Mouse (Mus musculus): ENCODE measurements around the gene Fitm2.

Gene Fitm2

DNA sequence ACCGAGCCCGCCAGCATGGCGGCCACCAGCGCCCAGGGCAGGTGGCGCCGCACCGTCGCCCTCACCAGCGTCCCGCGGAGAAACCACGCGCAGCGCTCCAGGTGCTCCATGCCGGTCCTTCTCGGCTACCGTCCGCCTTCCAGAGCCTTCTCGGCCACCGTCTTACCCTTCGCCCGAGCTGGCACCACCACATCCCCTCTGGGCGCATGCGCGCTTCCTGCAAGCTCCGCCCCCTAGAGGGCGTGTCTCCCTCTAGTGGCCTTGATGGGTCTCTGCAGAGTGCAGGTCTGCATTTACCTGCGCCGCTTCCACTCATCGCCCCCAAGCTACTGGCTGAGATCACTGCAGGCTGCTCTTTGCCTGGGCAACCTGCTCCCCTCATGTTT is at the start of gene Fitm2:
Fitm2 (minus strand) TSS at position 164 of the 386 bp plus-strand sequence.
- in situ Hi-C loops (cut with MboI) = loop anchor here (5.0 kb wide), 1 partner anchor 50 kb away; the partner anchor contains the start of gene Oser1

GRCm38 (mm10) chr2:163506300-163507004 is 34.0 kb upstream of the Fitm2 start, which contains the start of gene Hnf4a:
Gene Hnf4a, plus strand, starts transcription at chr2:163506808.
- in situ Hi-C loops (cut with MboI) = no loop called here

GRCm38 (mm10) chr2:163503191-163503590 is 30.8 kb upstream of the Fitm2 start:
- in situ Hi-C loops (cut with MboI) = no loop called here

- in situ Hi-C loops (cut with MboI) = no loop called here
These were observed 29.8 kb upstream of the Fitm2 start for GRCm38 (mm10) chr2:163502219-163502618.

- in situ Hi-C loops (cut with MboI) = no loop called here
These were observed 22.0 kb upstream of the Fitm2 start for GRCm38 (mm10) chr2:163494456-163494855.

GRCm38 (mm10) chr2:163493976-163494375 is 21.5 kb upstream of the Fitm2 start:
- in situ Hi-C loops (cut with MboI) = no loop called here

DNA sequence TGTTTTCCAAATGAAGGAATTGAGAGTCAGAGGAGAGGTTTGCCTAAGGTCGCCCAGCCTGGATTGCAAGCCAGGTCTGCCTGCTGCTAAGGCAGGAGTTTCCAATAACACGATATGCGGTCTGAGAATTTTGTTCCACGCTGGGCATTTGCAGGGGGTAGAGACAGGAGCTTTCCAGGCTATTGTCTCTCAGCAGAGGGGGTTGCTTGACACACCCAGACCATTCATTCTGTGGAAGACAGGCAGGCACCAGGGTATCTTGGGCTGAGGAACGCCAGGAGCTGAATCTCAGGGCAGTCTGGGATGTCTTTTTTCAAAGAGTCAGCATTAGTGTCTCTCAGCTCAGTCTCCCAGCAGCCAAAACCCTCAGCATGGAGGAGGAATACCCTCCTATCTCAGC is 20.6 kb upstream of the Fitm2 start:
- in situ Hi-C loops (cut with MboI) = no loop called here

GRCm38 (mm10) chr2:163492018-163492417 is 19.6 kb upstream of the Fitm2 start, which contains the start of gene R3hdml:
Gene R3hdml, plus strand, starts transcription at chr2:163492318.
- in situ Hi-C loops (cut with MboI) = no loop called here

DNA sequence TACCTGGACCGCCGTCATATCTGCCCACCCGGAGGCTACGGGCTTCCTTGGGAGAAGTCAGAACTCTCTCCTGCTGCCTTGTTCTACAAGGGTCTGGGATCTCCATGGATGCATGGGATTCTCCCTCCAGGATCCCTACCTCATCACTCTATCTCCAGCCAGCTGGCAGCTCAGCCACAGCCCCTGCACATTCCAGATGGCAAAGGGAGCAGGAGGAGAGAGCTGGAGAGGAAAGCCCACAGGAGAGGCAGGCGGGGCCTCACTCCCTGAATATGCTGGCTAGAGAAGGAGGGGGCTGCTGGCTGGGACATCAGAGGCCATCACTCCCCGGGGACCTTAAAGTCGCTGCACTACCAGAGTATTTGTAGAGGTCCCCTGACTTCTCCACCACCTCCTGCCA is 18.9 kb upstream of the Fitm2 start:
- in situ Hi-C loops (cut with MboI) = no loop called here

DNA sequence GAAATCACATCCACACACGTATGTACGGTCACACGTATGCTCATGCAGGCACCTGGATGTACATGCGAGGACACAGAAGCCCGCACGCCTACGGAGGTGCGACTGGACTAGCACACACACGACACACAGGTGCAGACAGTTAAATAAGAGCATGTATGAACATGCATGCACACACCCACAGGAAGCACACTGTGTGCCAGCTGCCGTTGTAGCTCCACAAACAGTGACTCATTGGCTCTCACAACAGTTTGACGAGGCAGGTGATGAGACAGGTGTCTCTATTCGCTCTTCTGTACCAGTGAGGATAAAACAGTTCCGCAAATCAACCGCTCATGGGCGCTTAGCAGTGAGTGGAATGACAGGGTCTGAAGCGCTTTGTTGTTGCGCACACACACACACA is 18.2 kb upstream of the Fitm2 start:
- in situ Hi-C loops (cut with MboI) = no loop called here

GRCm38 (mm10) chr2:163489725-163490291 is 17.4 kb upstream of the Fitm2 start:
- in situ Hi-C loops (cut with MboI) = no loop called here

DNA sequence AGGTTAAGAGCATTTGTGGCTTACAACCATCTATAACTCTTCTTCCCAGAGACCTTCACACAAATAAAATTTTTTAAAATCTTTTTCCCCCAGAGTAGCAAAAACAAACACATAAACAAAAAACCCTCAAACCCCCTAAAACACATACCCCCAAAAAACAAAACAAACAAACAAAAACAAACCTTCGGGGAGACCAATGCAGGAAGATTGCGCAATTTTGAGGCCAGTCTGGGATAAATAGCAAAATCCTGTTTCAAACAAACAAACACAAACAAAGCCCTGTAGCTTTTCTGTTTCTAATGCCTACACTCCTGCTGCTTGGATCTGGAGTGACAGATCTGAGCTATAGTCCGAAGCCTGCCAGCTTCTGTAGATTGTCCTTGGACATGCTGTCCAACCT is 14.9 kb upstream of the Fitm2 start:
- in situ Hi-C loops (cut with MboI) = no loop called here

DNA sequence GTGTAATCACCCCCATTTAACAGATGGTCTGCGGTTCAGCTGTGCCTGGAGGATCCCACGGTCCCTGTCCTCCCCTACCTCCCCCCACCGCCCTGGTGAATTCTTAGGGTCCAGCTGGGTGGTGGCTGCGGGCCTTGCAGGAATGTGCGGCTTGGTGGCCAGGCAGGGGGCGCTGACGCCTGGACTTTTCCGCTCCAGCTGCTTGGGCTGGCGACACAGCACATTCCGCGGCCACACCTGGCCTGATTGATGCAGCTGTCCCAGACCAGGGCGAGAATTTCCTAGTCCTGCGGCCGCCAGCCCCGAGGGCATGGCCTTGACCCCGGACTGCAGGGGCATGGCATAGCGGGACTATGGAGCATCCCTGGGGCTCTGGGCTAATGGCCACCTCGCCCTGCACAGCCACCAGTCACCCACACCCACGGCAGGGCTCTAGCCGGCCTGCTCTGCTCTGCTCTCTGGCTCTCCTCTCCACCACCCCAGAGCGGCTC is 9.2 kb upstream of the Fitm2 start:
- in situ Hi-C loops (cut with MboI) = no loop called here

DNA sequence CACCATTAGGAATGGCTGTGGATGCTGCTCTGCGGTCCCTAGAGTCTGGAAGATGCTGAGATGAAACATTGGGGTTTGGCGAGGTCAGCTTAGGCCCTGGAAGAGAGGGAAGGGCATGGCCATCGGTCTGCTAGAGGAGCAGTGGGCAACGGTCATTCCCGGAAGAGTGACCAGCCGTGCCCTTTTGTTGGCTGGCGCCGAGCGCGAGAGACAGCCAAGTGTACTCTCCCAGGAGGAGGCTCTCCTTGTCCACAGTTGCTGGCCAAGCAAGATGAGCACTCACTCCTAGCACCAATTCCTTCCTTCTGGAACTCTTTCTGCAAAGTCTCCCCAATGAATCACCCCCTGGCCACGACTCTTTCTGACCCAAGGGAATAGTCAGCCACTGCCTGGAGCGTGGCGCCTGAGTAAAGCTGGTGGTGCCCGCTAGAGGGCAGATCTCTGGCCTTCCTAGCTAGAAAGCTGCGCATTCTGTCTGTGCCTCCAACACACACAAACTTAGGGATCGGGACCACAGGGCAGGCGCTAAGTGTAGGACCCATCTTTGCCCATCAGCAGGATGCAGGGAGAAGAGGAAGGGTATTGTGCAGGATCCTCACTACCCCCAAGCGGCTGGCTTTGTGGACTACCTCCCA is 7.9 kb upstream of the Fitm2 start:
- in situ Hi-C loops (cut with MboI) = no loop called here

- in situ Hi-C loops (cut with MboI) = loop anchor here (5.0 kb wide), 1 partner anchor 50 kb away; the partner anchor contains the start of gene Oser1
These were observed 541 bp downstream of the Fitm2 start for GRCm38 (mm10) chr2:163471710-163472465.

DNA sequence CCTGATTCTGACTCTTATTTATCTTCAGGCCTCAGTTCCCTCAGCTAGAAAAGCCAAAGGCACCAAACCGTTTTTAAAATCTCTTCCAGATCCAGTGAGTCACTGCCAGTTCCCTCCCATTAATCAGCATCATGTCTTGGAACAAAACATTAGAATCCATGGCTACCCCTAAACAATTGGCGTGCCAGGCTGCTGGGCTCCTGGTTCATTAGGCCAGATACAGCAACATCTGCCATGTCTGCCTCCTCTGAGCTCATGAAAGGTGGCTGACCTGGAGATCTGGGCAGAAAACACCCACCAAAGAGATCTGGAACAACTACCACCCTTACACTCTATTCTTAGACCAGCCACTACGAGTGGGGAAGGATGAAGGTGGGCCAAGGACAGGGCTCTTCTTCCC is 1.3 kb downstream of the Fitm2 start:
- in situ Hi-C loops (cut with MboI) = loop anchor here (5.0 kb wide), 1 partner anchor 49 kb away; the partner anchor contains the start of gene Oser1

GRCm38 (mm10) chr2:163469711-163470110 is 2.7 kb downstream of the Fitm2 start:
- in situ Hi-C loops (cut with MboI) = loop anchor here (5.0 kb wide), 1 partner anchor 47 kb away; the partner anchor contains the start of gene Oser1

- in situ Hi-C loops (cut with MboI) = no loop called here
These were observed 3.6 kb downstream of the Fitm2 start for GRCm38 (mm10) chr2:163468866-163469265.

GRCm38 (mm10) chr2:163467585-163467984 is 4.8 kb downstream of the Fitm2 start:
- in situ Hi-C loops (cut with MboI) = no loop called here

GRCm38 (mm10) chr2:163466771-163467170 is 5.7 kb downstream of the Fitm2 start:
- in situ Hi-C loops (cut with MboI) = no loop called here

DNA sequence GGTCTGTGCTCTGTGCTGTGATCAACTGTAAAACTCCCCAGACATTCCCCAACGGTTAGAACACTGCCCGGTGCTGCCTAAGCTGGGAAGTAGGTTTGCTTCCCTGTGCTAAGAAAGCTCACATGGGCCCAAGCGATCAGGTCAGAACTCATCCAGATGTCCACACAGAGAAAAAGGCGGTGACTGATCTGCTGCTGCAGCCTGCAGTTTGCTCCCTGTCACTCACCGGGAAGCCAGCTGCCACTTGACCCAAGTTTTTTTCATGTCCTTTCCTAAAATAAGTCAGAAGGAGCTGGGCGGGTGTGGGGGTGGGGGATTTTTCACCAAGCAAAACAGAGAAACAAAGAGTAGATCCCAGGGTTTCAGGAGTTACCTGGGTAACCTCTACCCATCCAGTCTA is 7.9 kb downstream of the Fitm2 start:
- in situ Hi-C loops (cut with MboI) = no loop called here

- in situ Hi-C loops (cut with MboI) = no loop called here
These were observed 8.4 kb downstream of the Fitm2 start for GRCm38 (mm10) chr2:163463998-163464397.

All from mature B cell (primary cell).